Mouse (Mus musculus) bone marrow macrophage, adult 2 months (primary cell): ENCODE measurements around the gene Dpm2.

Experiments used
- CTCF ChIP-seq: IDR thresholded peaks from 2 replicates; pipeline ENCODE4 v1.5.1; 2012; ENCODE audit warnings: low read depth, mild to moderate bottlenecking, low read length, moderate library complexity
- POLR2A ChIP-seq: IDR thresholded peaks from 2 replicates; pipeline ENCODE4 v1.6.1; 2012; ENCODE audit warnings: mild to moderate bottlenecking, low read depth, low read length, borderline replicate concordance

- TF ChIP-seq POLR2A, result no peak
- no peak for TF ChIP-seq CTCF
These were observed 32.7 kb upstream of the Dpm2 start for GRCm38 (mm10) chr2:32537941-32538340.
